Mouse (Mus musculus): Measurements from ENCODE around the gene Cd244a. TPM values are rescaled to one million over a fixed set of nuclear protein-coding genes. Genes with fewer than 3 reads are reported as not detected.

The Cd244a gene
- polyA plus RNA-seq (2012; rRNA removed), result not detected in 2 replicates

DNA sequence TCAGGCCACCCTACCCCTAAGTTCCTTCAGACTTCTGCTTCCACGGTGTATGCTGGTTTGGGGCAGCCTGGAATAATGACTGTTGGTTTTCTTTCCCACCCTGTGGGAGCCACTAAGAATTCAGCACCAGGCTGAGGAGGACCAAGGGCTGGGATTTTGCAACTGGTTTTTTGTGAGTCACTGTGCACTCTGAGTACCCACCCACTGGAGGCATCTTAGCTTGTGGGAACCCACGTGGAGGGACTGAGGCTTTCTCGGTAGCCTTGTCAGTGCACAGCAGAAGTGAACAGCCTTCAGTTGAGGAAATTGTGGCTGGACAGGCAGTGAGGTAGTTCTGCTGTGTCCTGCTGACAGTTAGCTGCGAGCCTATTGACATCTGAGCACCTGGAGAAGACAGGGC is at the start of gene Cd244a:
Cd244a (plus strand) TSS at position 296 of the 400 bp plus-strand sequence.

DNA sequence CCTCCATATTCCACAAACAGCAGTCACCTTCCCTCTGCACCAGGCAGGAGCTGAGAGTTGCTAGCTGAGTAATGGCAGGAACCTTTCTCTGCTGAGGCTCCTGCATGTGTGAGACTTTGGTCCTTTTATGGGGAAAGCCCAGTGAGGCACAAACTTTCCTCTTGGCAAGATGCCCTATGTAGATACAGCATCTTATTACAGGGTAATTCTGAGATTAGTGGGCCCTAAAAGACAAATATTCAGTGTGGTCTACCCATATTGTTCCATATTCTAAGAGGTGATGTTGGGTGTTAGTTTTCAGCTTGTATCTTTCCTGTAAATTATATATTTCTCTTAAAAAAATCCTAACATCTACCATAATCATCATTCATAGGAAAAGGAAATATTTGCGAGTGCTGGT is 23.8 kb upstream of the Cd244a start, which contains the start of gene Itln1:
Itln1 (minus strand) TSS at position 101 of the 400 bp plus-strand sequence.

DNA sequence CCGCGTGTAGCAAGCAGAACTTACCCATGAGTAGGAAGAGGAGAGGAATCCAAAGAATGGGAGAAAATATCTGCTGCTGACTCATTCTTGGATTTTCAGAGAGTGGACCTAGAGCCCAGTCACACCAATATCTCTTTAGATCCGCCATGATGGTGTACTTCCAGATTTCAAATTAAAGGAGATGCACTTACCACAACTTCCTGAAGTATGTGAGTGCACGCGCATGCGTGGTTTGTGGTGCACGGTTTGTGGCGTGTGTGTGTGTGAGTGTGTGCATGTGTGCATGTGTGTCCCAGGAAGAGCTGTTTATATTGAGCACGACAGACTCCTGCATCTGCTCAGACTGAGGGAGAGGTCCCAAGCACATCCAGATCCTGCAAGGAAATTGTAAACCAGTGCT is 48.2 kb downstream of the Cd244a start, which contains the start of gene Ly9:
Ly9 (minus strand) TSS at position 235 of the 400 bp plus-strand sequence.

DNA sequence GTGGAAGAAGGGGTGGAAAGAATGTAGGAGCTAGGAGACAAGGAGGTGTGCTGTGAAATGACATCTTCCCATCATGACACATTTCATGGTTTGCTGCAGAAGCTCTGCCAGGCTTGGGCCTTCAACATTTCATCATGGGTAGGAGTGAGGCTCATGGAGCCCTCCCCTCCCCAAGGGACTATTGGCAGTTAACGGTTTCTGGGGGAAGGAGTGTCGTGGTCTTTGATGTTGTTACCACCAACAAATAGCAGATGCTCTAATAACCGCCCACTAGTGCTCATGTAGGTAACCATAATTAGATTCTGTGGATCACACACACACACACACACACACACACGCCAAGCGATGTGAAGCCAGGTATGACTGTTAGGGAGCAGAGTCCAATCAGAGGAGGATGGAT is 93.7 kb downstream of the Cd244a start, which contains the start of gene Slamf7:
Slamf7 (minus strand) TSS at position 302 of the 400 bp plus-strand sequence.

Other genes starting within 250 kb of the Cd244a start
- 57.8 and 58.7 TPM in 2 replicates for gene Dedd, start 230.0 kb upstream of the Cd244a start, polyA plus RNA-seq (2012; rRNA removed)
- 64.1 and 65.4 TPM in 2 replicates for gene Nit1, start 213.5 kb upstream of the Cd244a start, polyA plus RNA-seq (2012; rRNA removed)
- 80.6 and 91.3 TPM in 2 replicates for gene Pfdn2, start 213.5 kb upstream of the Cd244a start, polyA plus RNA-seq (2012; rRNA removed)
- gene Klhdc9, start 198.4 kb upstream of the Cd244a start, polyA plus RNA-seq (2012; rRNA removed), result 3.4 and 3.6 TPM in 2 replicates
- 2.2 and 4.1 TPM in 2 replicates for gene Nectin4, start 189.1 kb upstream of the Cd244a start, polyA plus RNA-seq (2012; rRNA removed)
- gene Arhgap30, start 170.2 kb upstream of the Cd244a start, polyA plus RNA-seq (2012; rRNA removed), result 0.44 and 0.48 TPM in 2 replicates
- gene Usf1, start 147.9 kb upstream of the Cd244a start, polyA plus RNA-seq (2012; rRNA removed), result 186 and 199 TPM in 2 replicates
- 3.8 and 4.4 TPM in 2 replicates for gene Tstd1, start 140.3 kb upstream of the Cd244a start, polyA plus RNA-seq (2012; rRNA removed)
- 4.3 and 5.2 TPM in 2 replicates for gene F11r, start 121.7 kb upstream of the Cd244a start, polyA plus RNA-seq (2012; rRNA removed)
- 18.7 and 19.8 TPM in 2 replicates for gene Alyref2, start 55.7 kb upstream of the Cd244a start, polyA plus RNA-seq (2012; rRNA removed)
- 0.04 TPM in 1 of 2 replicates, not detected in the other for gene Itln1, start 23.9 kb upstream of the Cd244a start, polyA plus RNA-seq (2012; rRNA removed)
- gene Ly9, start 48.2 kb downstream of the Cd244a start, polyA plus RNA-seq (2012; rRNA removed), result 0.16 and 0.24 TPM in 2 replicates
- 0.01 TPM in 1 of 2 replicates, not detected in the other for gene Slamf7, start 93.8 kb downstream of the Cd244a start, polyA plus RNA-seq (2012; rRNA removed)
- gene Cd48, start 122.8 kb downstream of the Cd244a start, polyA plus RNA-seq (2012; rRNA removed), result 0.56 and 0.84 TPM in 2 replicates
- gene Slamf1, start 207.9 kb downstream of the Cd244a start, polyA plus RNA-seq (2012; rRNA removed), result 0.10 and 0.20 TPM in 2 replicates